Mouse (Mus musculus) liver, embryonic 16.5 days (tissue): ENCODE measurements around the gene Tmem140. TPM values are rescaled to one million over a fixed set of nuclear protein-coding genes. Genes with fewer than 3 reads are reported as not detected.

Experiments used
- ATAC-seq: fragments of 200-750 bp; cut with Nextera tagmentation; 2 replicates; pipeline ENCODE4 v1.8.0; 2017; ENCODE audit warnings: low read depth, mild to moderate bottlenecking, moderate number of reproducible peaks, moderate library complexity
- H3K27ac ChIP-seq: fragments of 300-500 bp; sonication (generic); 2 replicates; pipeline ENCODE4 v1.5.1; 2014; ENCODE audit warnings: mild to moderate bottlenecking, low read length
- H3K27me3 ChIP-seq: fragments of 300-500 bp; sonication (generic); 2 replicates; pipeline ENCODE4 v1.6.1; 2014; ENCODE audit warnings: low read depth, low read length, mixed read lengths; ENCODE audit not compliant: control insufficient read depth, insufficient read depth
- H3K36me3 ChIP-seq: fragments of 300-500 bp; sonication (generic); 2 replicates; pipeline ENCODE4 v1.6.1; 2014; ENCODE audit warnings: mild to moderate bottlenecking; ENCODE audit not compliant: control insufficient read depth, insufficient read depth
- H3K4me1 ChIP-seq: fragments of 300-500 bp; sonication (generic); 2 replicates; pipeline ENCODE4 v1.6.1; 2014; ENCODE audit warnings: low read depth, low read length, mixed read lengths; ENCODE audit not compliant: control insufficient read depth
- H3K4me2 ChIP-seq: fragments of 300-500 bp; sonication (generic); 2 replicates; pipeline ENCODE4 v1.6.1; 2014; ENCODE audit warnings: low read depth, low read length, mixed read lengths
- H3K4me3 ChIP-seq: fragments of 300-500 bp; sonication (generic); 2 replicates; pipeline ENCODE4 v1.5.1; 2014; ENCODE audit warnings: low read depth, mild to moderate bottlenecking, low read length
- H3K9ac ChIP-seq: fragments of 300-500 bp; sonication (generic); 2 replicates; pipeline ENCODE4 v1.6.1; 2014; ENCODE audit warnings: low read depth, low read length
- H3K9me3 ChIP-seq: fragments of 300-500 bp; sonication (generic); replicated peaks from 2 replicates; pipeline ENCODE4 v1.6.1; 2016; ENCODE audit warnings: low read length; ENCODE audit not compliant: control insufficient read depth
- WGBS: fragments of 180-500 bp; shearing (Covaris S2); extraction: QIAGEN DNeasy Blood & Tissue Kit; methylation state at CpG from one replicate; pipeline ENCODE4 v1.1.7; 2014; ENCODE audit not compliant: insufficient replicate concordance; 5-methylcytosine and 5-hydroxymethylcytosine counted together
- polyA plus RNA-seq: library from polyadenylated mRNA; unstranded; fragments of >200 nt; fragmentation: Nextera tagmentation; extraction: Ambion mirVana; gene quantifications from 2 replicates; pipeline ENCODE4 v1.2.1, GENCODE M21; 2015

Gene Tmem140
- polyA plus RNA-seq, 1 experiment from 2014 or later, result 10.0 TPM

DNA sequence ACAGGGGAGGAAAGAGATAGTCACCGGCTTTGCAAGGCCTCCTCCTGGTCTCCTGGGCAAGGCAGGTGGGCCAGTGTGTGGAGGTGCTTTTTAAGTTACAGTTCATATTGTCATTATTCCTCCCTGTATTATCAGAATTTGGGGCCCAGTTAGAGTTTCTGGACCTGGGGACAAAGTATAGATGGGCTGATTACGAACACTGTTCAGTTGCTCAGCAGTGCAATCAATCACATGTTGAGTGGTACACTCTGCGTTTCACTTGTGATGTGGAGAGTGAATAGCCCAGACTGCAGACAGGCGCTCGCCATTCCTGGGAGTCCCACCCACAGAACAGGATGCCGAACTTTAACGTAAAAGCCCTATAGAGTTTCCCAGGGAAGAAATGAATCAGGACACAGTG is 21.8 kb downstream of the Tmem140 start:
- Histone ChIP-seq H3K36me3 (peaks cover 32% of the 10 kb centered on the region), H3K27me3 (no peaks in the 10 kb centered on the region), H3K9me3 (no peaks in the 10 kb centered on the region), H3K9ac (no peak overlapping the region), H3K27ac (no peak overlapping the region), H3K4me2 (no peak overlapping the region), H3K4me1 (no peaks in the 10 kb centered on the region), H3K4me3 (no peak overlapping the region)
- ATAC-seq, result no peak
- 90% methylated on average over 7 of the region's 7 CpGs for WGBS

DNA sequence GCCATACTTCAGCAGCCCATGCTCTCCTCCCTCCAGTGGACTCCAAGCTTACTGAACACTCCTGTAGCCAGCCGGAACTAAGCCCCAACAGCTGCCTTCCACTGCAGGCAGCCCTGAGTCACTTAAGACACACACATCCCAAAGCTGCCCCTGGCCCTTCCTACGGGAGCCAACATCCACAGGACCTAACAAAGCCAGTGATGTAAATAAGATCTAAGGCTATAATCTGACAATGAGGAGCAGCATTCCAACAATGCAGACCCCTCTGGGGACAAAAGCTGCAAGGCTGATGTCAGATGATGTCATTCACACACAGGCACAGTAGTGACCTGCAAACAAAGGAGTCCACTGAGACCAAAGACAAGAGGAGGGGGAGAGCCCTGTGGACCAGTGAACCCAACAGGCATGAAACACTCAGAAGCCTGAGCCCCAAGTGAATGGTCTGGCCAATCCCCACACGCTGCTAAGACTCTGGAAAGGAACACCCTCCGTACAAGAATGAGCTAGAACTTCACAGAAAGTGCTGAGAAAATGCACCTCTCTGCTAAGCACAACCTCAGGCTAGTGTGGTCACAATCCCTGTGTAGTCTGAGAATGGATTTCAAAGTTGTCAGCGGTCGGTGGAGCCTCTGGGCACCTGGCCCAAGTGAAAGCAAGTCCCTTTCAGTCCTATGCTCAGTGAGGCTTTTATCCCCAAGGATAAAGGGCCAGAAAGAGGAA is 24.3 kb downstream of the Tmem140 start:
- 87% methylated on average over 6 of the region's 6 CpGs for WGBS

GRCm38 (mm10) chr6:34889185-34889584 is 26.2 kb downstream of the Tmem140 start:
- no peak overlapping the region for H3K4me2 ChIP-seq
- no peaks in the 10 kb centered on the region for H3K27me3 ChIP-seq
- no peak overlapping the region for H3K4me3 ChIP-seq
- H3K4me1 ChIP-seq, result no peaks in the 10 kb centered on the region
- no peaks in the 10 kb centered on the region for H3K9me3 ChIP-seq
- no peak; the same call in 1 of the 2 replicates for ATAC-seq
- peaks cover 43% of the 10 kb centered on the region for H3K36me3 ChIP-seq
- no peak overlapping the region for H3K27ac ChIP-seq
- H3K9ac ChIP-seq, result no peak overlapping the region
- 83% methylated on average over 4 of the region's 4 CpGs for WGBS

More for the DNA sequence above, 24.3 kb downstream of the Tmem140 start:
- Histone ChIP-seq H3K4me2 (no peak overlapping the region), H3K4me3 (no peak overlapping the region), H3K9me3 (no peaks in the 10 kb centered on the region), H3K36me3 (peaks cover 38% of the 10 kb centered on the region), H3K9ac (no peak overlapping the region), H3K27me3 (no peaks in the 10 kb centered on the region), H3K27ac (no peak overlapping the region), H3K4me1 (no peaks in the 10 kb centered on the region)
- no peak for ATAC-seq

- Histone ChIP-seq H3K9me3 (no peaks in the 10 kb centered on the region), H3K4me2 (no peak overlapping the region), H3K27ac (no peak overlapping the region), H3K9ac (no peak overlapping the region), H3K36me3 (peaks cover 43% of the 10 kb centered on the region), H3K4me1 (peaks cover 3% of the 10 kb centered on the region; the same call in 1 of the 2 replicates), H3K4me3 (no peak overlapping the region), H3K27me3 (no peaks in the 10 kb centered on the region)
- WGBS, result 85% methylated on average over 7 of the region's 7 CpGs
- ATAC-seq, result no peak
These were observed 32.6 kb downstream of the Tmem140 start for GRCm38 (mm10) chr6:34895569-34895968.

DNA sequence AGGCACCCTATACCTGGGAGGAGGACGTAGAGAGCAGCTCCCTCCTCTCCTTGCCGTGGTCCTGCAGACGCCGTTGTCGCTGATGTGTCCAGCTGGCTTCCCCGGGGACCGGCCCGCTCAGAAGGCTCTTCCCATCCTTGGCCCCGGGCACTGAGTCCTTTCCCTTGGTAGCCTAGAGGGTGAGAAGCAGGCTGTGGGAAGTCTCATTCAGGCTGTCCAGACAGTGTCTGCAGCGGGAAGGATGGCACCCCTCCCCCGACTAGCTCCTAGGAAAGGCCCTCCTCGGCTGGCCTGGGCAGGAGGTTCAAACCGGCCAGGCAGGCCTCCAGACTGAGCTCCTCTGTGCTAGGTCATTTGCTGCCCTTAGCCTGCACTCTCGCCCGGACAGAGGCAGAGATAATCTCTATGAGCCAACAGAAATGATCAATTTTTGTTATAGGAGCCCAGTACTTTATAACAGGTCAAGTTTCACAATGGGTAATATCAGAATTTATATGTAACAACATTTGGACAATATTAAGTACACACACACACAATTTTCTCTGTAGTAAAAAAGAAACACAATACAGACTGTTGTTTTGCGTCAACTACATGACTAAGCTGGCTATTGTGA is 33.3 kb downstream of the Tmem140 start:
- Histone ChIP-seq H3K9ac (no peak overlapping the region), H3K27ac (no peak overlapping the region), H3K4me3 (no peak overlapping the region), H3K4me1 (peaks cover 3% of the 10 kb centered on the region; the same call in 1 of the 2 replicates), H3K27me3 (no peaks in the 10 kb centered on the region), H3K4me2 (no peak overlapping the region), H3K36me3 (peaks cover 43% of the 10 kb centered on the region), H3K9me3 (no peaks in the 10 kb centered on the region)
- WGBS, result 83% methylated on average over 16 of the region's 16 CpGs
- no peak for ATAC-seq

DNA sequence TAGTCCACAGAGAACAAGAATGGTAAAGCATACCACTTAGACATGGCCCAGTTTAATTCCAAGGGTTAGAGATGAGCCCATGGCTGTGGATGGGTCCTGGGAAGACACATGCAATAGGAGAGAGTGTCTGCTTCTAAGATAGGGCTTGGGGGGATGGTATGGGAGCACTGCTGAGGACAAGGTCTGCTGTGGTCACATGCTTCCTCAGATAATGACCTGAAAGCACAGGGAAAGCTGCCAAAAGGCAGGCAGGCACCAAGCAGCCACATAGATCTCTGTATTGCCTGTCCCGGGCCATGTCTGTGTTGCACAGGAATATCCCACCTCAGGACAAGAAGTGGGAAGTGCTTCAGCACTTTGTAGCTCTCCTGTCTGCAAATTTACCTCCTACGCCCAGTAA is 36.2 kb downstream of the Tmem140 start:
- peak; percentile 72 for ATAC-seq
- H3K4me2 ChIP-seq, result no peak overlapping the region
- peaks cover 11% of the 10 kb centered on the region for H3K4me1 ChIP-seq
- H3K36me3 ChIP-seq, result peaks cover 37% of the 10 kb centered on the region
- H3K9ac ChIP-seq, result no peak overlapping the region
- WGBS, result 34% methylated on average over 2 of the region's 2 CpGs
- H3K4me3 ChIP-seq, result no peak overlapping the region
- H3K9me3 ChIP-seq, result no peaks in the 10 kb centered on the region
- no peaks in the 10 kb centered on the region for H3K27me3 ChIP-seq
- H3K27ac ChIP-seq, result no peak overlapping the region

- Histone ChIP-seq H3K4me3 (no peak overlapping the region), H3K4me2 (no peak overlapping the region), H3K4me1 (peaks cover 11% of the 10 kb centered on the region), H3K9me3 (no peaks in the 10 kb centered on the region), H3K9ac (no peak overlapping the region), H3K27me3 (no peaks in the 10 kb centered on the region), H3K36me3 (peaks cover 36% of the 10 kb centered on the region), H3K27ac (no peak overlapping the region)
- no peak for ATAC-seq
- WGBS, result 92% methylated on average over 2 of the region's 2 CpGs
These were observed 38.0 kb downstream of the Tmem140 start for GRCm38 (mm10) chr6:34900990-34901389.

- Histone ChIP-seq H3K9ac (no peak overlapping the region), H3K4me2 (no peak overlapping the region), H3K36me3 (peaks cover 32% of the 10 kb centered on the region), H3K27me3 (no peaks in the 10 kb centered on the region), H3K4me3 (no peak overlapping the region), H3K4me1 (peaks cover 21% of the 10 kb centered on the region), H3K27ac (no peak overlapping the region), H3K9me3 (no peaks in the 10 kb centered on the region)
- 49% methylated on average over 9 of the region's 9 CpGs for WGBS
- peak; percentile 40; the same call in 1 of the 2 replicates for ATAC-seq
These were observed 39.0 kb downstream of the Tmem140 start for GRCm38 (mm10) chr6:34901911-34902444.

GRCm38 (mm10) chr6:34902578-34902977 is 39.6 kb downstream of the Tmem140 start:
- ATAC-seq, result no peak
- no peaks in the 10 kb centered on the region for H3K9me3 ChIP-seq
- no peak overlapping the region for H3K4me2 ChIP-seq
- no peak overlapping the region for H3K4me3 ChIP-seq
- peaks cover 27% of the 10 kb centered on the region for H3K4me1 ChIP-seq
- 87% methylated on average over 7 of the region's 7 CpGs for WGBS
- H3K27ac ChIP-seq, result no peak overlapping the region
- H3K9ac ChIP-seq, result no peak overlapping the region
- peaks cover 32% of the 10 kb centered on the region for H3K36me3 ChIP-seq
- no peaks in the 10 kb centered on the region for H3K27me3 ChIP-seq
